Mouse (Mus musculus): ENCODE measurements around the gene Dgkg.

Gene Dgkg

GRCm38 (mm10) chr16:22656533-22657444 lies at the start of gene Dgkg:
Gene Dgkg, minus strand, starts transcription at chr16:22657221.
- no peak for DNase-seq (ENCODE audit: low read depth, low spot score)

DNA sequence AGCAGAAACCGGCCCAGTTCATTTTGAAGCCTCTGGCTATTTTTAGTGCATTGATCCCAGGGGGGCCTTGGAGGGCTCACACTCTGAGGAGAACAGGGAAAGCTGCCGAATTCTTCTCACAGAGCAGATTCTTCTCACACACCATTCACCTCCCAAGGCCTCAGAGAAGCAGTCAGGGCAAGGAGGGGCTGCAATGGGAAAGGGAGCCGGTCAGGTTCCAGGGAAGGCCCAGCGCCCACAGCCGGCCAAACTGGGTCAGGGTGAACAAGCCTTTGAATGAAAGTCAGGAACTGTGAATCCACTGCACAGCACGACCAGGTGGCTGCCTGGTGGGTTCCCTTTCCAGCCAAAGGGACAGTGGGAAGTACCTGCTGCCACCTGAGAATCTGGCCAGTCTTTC lies 47.9 kb upstream of the Dgkg start:
- DNase-seq (ENCODE audit: low read depth, low spot score), result no peak

- no peak for DNase-seq (ENCODE audit: low read depth, low spot score)
Measured at GRCm38 (mm10) chr16:22704136-22704535, 47.1 kb upstream of the Dgkg start.

GRCm38 (mm10) chr16:22698846-22699760 lies 42.1 kb upstream of the Dgkg start:
- DNase-seq (ENCODE audit: low read depth, low spot score), result no peak

DNA sequence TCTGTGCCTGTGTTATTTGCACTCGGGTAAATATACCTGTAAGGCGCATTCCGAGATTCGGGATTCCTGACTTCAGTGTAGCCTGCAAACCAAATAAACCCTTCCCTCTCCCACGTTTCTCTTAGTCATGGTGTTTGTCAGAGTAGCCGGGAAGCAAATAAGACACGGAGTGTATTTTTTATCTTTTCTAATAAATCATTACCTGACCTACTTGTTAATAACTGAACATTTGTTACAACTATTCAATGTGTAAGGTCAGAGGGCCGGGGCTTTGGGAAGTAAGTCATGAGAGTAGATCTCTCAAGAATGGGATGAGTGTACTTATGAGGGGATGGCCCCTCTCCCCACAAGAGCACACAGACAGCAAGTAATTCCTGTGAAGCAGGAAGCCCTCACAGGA lies 41.1 kb upstream of the Dgkg start:
- DNase-seq (ENCODE audit: low read depth, low spot score), result no peak

GRCm38 (mm10) chr16:22689622-22690021 lies 32.6 kb upstream of the Dgkg start:
- no peak for DNase-seq (ENCODE audit: low read depth, low spot score)

GRCm38 (mm10) chr16:22687711-22688230 lies 30.8 kb upstream of the Dgkg start:
- no peak for DNase-seq (ENCODE audit: low read depth, low spot score)

DNA sequence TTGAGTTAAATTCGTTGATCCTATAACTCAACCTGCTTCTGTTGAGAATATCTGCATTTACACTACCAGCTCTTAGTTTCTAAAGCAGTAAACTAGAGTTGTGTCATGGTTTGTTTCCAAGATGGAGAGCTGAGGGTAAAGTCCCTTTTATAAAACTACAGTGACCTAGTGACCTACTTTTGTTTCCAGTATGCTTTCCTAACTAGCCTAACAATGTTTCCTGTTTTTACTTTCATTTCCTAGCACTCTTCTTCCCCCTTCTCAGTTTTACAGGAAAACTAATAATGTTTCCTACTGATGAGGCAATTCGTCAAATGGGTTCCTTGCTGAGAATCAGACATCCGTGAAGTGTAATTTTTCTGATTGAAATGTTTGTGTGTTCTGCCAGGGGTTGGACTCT lies 26.6 kb upstream of the Dgkg start:
- DNase-seq (ENCODE audit: low read depth, low spot score), result no peak

- no peak for DNase-seq (ENCODE audit: low read depth, low spot score)
Measured at GRCm38 (mm10) chr16:22682727-22683126, 25.7 kb upstream of the Dgkg start.

DNA sequence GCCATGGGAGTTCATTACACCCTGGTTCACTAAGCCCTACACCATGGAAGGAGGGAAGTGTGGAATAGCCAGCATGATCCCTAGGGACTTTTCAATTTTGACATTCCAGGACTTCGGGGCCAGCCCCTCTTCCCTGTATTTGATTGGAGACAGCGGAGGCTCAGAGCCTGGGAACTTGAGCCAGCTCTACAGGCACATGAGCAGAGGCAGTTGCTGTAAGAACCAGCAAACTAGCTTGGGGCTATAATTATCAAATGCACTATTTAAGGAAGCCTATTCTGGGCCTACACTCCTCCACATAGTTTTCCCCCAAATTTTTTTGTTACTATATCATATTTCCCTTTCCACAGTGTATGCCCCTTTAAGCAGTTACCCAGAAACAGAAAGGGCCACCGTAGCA lies 22.6 kb upstream of the Dgkg start:
- DNase-seq (ENCODE audit: low read depth, low spot score), result no peak

GRCm38 (mm10) chr16:22674636-22675035 lies 17.6 kb upstream of the Dgkg start:
- no peak for DNase-seq (ENCODE audit: low read depth, low spot score)

DNA sequence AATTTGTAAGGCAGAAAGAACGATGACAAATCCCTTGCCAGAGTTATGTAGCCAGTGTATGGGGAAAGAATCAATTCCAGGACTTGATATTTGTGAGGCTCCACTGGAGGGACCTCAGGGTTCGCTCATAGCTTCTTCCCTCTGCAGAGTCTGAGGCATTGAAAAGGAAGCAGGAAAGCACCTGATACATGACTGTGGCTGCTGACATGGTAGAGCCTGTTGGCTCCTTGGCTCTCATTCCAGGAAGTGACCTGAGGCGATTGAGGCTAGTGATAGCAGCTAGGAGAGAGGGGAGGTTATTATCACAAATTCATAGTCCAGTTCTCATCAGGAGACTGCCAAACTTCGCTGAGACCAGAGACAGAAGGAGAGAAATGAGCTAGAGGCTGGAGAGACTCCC lies 17.1 kb upstream of the Dgkg start:
- DNase-seq (ENCODE audit: low read depth, low spot score), result no peak

GRCm38 (mm10) chr16:22664033-22664432 lies 7.0 kb upstream of the Dgkg start:
- no peak for DNase-seq (ENCODE audit: low read depth, low spot score)

GRCm38 (mm10) chr16:22663136-22663535 lies 6.1 kb upstream of the Dgkg start:
- no peak for DNase-seq (ENCODE audit: low read depth, low spot score)

- DNase-seq (ENCODE audit: low read depth, low spot score), result no peak
Measured at GRCm38 (mm10) chr16:22661076-22661475, 4.1 kb upstream of the Dgkg start.

- DNase-seq (ENCODE audit: low read depth, low spot score), result no peak
Measured at GRCm38 (mm10) chr16:22657874-22658789, 1.1 kb upstream of the Dgkg start.

DNA sequence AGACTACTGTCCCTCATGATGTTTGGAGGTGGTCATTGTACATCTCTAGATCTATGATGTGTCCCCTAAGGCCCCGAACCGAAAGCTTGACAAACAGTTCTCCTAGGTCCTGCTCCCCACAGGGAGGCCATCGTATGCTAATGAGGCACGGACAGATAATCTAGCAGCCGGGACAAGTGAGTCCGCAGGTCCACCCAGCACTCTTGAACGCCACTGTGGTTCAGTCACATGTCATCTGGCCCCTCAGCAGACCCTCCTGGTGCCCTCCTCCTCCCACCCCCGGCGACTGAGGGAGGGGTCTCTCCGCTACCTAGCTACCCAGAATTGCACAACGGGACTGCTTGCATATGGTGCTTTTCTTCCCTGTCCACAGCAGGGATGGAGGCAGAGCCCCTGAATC lies 1.2 kb downstream of the Dgkg start:
- DNase-seq (ENCODE audit: low read depth, low spot score), result no peak

- DNase-seq (ENCODE audit: low read depth, low spot score), result no peak
Measured at GRCm38 (mm10) chr16:22655223-22655622, 1.8 kb downstream of the Dgkg start.

- DNase-seq (ENCODE audit: low read depth, low spot score), result no peak
Measured at GRCm38 (mm10) chr16:22654477-22654835, 2.6 kb downstream of the Dgkg start.

- no peak for DNase-seq (ENCODE audit: low read depth, low spot score)
Measured at GRCm38 (mm10) chr16:22653817-22654476, 3.1 kb downstream of the Dgkg start.

GRCm38 (mm10) chr16:22651244-22651643 lies 5.8 kb downstream of the Dgkg start:
- DNase-seq (ENCODE audit: low read depth, low spot score), result no peak
